Mouse (Mus musculus) ES-Bruce4 (cell line): ENCODE measurements around the gene Fpgs. TPM values are rescaled to one million over a fixed set of nuclear protein-coding genes. Genes with fewer than 3 reads are reported as not detected.

Source experiments
- H3K27ac ChIP-seq: 2 replicates; pipeline ENCODE4 v1.5.1; 2012; ENCODE audit warnings: low read length, inconsistent platforms; ENCODE audit not compliant: insufficient read depth
- H3K27me3 ChIP-seq: 2 replicates; pipeline ENCODE4 v1.6.1; 2012; ENCODE audit warnings: mild to moderate bottlenecking, low read length, inconsistent platforms; ENCODE audit not compliant: control insufficient read depth, poor library complexity, insufficient read depth, severe bottlenecking
- H3K36me3 ChIP-seq: 2 replicates; pipeline ENCODE4 v1.6.1; 2012; ENCODE audit warnings: inconsistent platforms, mild to moderate bottlenecking, low read length, moderate library complexity; ENCODE audit not compliant: control insufficient read depth, poor library complexity, insufficient read depth, severe bottlenecking
- H3K4me1 ChIP-seq: one replicate; pipeline ENCODE4 v1.8.1; 2011; ENCODE audit warnings: low read length; ENCODE audit not compliant: control insufficient read depth, insufficient read depth
- H3K4me3 ChIP-seq: 2 replicates; pipeline ENCODE4 v1.5.1; 2011; ENCODE audit warnings: low read depth, mild to moderate bottlenecking, low read length
- H3K9ac ChIP-seq: 2 replicates; pipeline ENCODE4 v1.6.1; 2012; ENCODE audit warnings: low read depth, mild to moderate bottlenecking, inconsistent platforms; ENCODE audit not compliant: poor library complexity, severe bottlenecking
- H3K9me3 ChIP-seq: replicated peaks from 2 replicates; pipeline ENCODE4 v1.6.1; 2012; ENCODE audit warnings: mild to moderate bottlenecking, low read length, inconsistent platforms; ENCODE audit not compliant: control insufficient read depth, poor library complexity, insufficient read depth, severe bottlenecking
- CTCF ChIP-seq: IDR thresholded peaks from one replicate; pipeline ENCODE4 v1.8.1; 2011; ENCODE audit warnings: low read depth, low read length
- EP300 ChIP-seq: IDR thresholded peaks from 2 replicates; pipeline ENCODE4 v1.6.1; 2011; ENCODE audit warnings: low read depth, low read length; ENCODE audit not compliant: insufficient read depth
- POLR2A ChIP-seq: IDR thresholded peaks from one replicate; pipeline ENCODE4 v1.8.1; 2011; ENCODE audit warnings: low read length; ENCODE audit not compliant: insufficient read depth
- polyA plus RNA-seq: library from polyadenylated mRNA; stranded (reverse); fragments of >200 nt; gene quantifications from 2 replicates; pipeline ENCODE4 v1.2.4, GENCODE M21; 2011; ENCODE audit warnings: low read depth; ENCODE audit not compliant: missing spikeins, insufficient read depth, insufficient read length

The Fpgs gene
- polyA plus RNA-seq, 1 experiment = 45.7 TPM

DNA sequence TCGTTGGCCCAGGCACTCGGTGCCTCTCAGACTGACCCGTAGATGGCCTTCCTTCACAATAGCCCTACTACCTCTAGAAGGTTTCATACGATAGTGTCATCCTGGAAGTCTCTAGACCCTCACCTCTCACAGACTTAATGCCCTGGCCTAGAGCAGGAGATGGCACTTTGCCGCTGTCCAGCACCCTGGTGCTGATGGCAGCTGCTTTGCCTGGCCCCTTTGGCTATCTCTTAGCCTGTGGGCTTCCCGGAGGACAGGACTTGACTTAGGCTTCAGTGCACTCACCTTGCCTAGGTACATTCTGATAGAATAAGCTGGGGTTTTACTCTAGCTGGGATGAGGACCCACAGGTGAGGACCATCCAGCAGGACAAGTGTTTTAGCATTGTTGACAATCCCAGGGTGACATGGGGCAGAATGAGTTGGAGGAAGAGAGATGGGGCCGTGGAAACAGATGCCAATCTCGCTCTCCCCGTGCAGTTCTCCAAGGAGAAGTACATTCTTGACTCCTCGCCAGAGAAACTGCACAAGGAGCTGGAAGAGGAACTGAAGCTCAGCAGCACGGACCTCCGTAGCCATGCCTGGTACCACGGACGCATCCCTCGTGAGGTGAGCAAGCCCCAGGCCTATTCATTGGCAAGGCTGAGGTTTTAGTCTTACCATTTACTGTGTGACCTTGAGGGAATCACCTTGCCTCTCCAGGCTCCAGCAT, 40.5 kb upstream of the Fpgs start:
- Histone ChIP-seq H3K9ac (no peak overlapping the region), H3K36me3 (no peaks in the 10 kb centered on the region), H3K27me3 (no peaks in the 10 kb centered on the region)

DNA sequence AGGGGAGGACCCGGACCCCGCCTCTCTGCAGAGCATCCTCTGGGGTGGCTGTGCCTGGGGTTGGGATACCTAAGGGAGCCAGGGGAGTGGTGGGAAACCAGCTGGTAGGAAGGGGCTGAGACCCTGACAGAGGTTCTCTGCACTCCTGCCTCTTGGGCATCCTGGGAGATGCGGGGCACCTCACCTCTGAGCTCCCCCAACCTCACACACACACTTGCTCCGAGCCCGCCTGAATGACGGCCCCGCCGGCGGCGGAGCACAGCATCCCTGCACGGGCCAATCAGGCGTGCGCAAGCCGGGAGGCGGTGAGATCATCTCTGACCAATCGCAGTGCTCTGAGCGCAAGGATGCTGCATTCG, 38.2 kb upstream of the Fpgs start:
- H3K36me3 ChIP-seq = no peaks in the 10 kb centered on the region
- H3K27ac ChIP-seq = no peak overlapping the region
- peak overlapping the region; percentile 57 for H3K4me3 ChIP-seq
- no peaks in the 10 kb centered on the region for H3K4me1 ChIP-seq
- H3K9me3 ChIP-seq = no peaks in the 10 kb centered on the region
- no peaks in the 10 kb centered on the region for H3K27me3 ChIP-seq
- TF ChIP-seq CTCF (no peak), EP300 (no peak), POLR2A (no peak)
- no peak overlapping the region for H3K9ac ChIP-seq

More for the DNA sequence above, 40.5 kb upstream of the Fpgs start:
- H3K9me3 ChIP-seq = no peaks in the 10 kb centered on the region
- no peaks in the 10 kb centered on the region for H3K4me1 ChIP-seq
- no peak overlapping the region for H3K4me3 ChIP-seq
- TF ChIP-seq POLR2A (no peak), EP300 (no peak), CTCF (no peak)
- no peak overlapping the region for H3K27ac ChIP-seq

DNA sequence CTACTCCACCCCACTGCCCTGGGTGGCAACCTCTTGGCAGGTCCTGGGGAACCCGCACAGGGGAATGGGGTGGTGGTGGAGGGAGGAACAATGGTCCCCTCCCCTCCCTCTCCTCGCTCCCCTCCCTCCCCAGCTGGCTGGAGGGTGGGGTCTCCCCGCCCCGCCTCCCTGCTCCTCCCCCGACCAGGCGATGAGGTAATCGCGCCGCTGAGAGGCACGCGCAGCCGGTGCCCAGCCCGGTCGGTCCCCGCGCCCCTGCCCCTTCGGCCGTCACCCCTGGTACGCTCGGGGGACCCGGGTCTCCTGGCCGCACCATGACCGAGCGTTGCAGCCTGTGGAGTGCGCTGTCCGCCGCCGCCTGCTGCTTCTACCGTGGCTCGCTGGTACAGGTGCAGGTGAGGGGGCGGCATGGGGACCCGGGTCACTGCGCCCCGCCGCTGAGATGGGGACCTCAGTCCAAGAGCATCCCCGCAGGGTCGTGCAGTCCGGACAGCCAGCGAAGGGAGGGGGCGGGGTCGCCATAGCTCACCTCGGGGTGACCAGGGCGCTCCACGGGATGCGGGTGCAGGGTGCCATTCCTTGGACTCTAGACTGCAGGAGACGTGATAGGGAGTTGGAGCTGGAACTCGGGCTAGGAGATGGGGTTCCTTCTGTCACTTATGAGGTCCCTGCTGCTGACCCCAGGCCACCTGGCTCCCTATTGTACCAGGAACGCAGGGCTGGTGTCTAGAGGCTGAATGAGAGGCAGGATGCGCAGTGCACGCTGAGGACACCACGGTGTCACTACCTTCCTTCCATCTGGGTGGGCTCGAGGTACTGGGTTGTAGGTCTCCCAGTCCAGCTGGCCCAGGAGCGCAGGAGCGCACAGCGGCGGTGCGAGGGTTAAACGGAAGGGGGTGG, 37.6 kb upstream of the Fpgs start:
- H3K27me3 ChIP-seq = no peaks in the 10 kb centered on the region
- peak overlapping the region; percentile 27 for H3K9ac ChIP-seq
- no peaks in the 10 kb centered on the region for H3K4me1 ChIP-seq
- peak overlapping the region; percentile 57 for H3K4me3 ChIP-seq
- TF ChIP-seq EP300 (no peak), POLR2A (no peak), CTCF (no peak)
- H3K27ac ChIP-seq = no peak overlapping the region
- H3K9me3 ChIP-seq = no peaks in the 10 kb centered on the region
- H3K36me3 ChIP-seq = no peaks in the 10 kb centered on the region

DNA sequence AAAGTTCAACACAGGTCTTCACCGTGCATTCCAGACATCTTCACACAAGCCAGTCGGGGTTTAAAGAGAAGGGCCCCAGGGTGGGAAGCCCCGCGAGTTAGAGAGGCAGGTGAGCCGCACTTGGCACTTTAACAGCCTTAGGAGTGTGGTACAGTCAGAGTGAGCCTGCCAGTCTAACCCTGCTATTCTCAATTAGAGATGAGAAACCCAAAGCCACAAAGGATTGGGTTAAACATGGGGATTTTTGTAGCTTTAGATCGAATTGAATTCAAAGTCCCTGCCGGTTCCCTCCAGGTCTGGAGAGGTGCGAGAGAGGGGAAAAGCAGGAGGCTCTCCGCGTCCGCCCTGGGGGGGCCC, 36.9 kb upstream of the Fpgs start, which contains the start of gene 6330409D20Rik:
Gene 6330409D20Rik (minus strand): TSS at position 101 of the 357 bp plus-strand sequence.
- Histone ChIP-seq H3K4me1 (no peaks in the 10 kb centered on the region), H3K9ac (peak within 1 kb of the TSS; percentile 27), H3K9me3 (no peaks in the 10 kb centered on the region), H3K4me3 (peak within 1 kb of the TSS; percentile 57), H3K27ac (no peak within 1 kb of the TSS), H3K27me3 (no peaks in the 10 kb centered on the region), H3K36me3 (no peaks in the 10 kb centered on the region)
- TF ChIP-seq CTCF (no peak), POLR2A (no peak), EP300 (no peak)

DNA sequence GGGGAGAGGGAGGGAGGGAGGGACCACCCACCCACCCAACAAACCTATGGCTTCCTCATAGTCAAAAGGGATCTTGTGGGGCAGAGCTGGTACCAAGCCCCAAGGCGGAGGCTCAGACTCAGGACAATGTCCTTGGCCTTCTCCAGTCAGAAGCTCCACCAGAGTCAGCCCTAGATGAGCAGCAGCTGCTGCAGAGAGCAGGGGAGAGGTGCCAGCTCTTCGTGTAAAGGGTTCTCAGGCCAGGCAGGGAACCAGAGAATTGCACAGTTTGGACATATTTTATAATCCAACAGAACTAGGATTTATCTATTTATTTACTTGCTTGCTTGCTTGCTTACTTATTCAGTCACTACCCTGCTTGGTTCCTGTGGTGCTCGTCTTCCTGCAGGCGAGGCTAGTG, 35.4 kb upstream of the Fpgs start:
- no peak overlapping the region for H3K9ac ChIP-seq
- TF ChIP-seq POLR2A = no peak
- no peak overlapping the region for H3K4me3 ChIP-seq
- no peaks in the 10 kb centered on the region for H3K36me3 ChIP-seq
- H3K27me3 ChIP-seq = no peaks in the 10 kb centered on the region
- H3K9me3 ChIP-seq = no peaks in the 10 kb centered on the region
- H3K4me1 ChIP-seq = no peaks in the 10 kb centered on the region
- H3K27ac ChIP-seq = no peak overlapping the region

DNA sequence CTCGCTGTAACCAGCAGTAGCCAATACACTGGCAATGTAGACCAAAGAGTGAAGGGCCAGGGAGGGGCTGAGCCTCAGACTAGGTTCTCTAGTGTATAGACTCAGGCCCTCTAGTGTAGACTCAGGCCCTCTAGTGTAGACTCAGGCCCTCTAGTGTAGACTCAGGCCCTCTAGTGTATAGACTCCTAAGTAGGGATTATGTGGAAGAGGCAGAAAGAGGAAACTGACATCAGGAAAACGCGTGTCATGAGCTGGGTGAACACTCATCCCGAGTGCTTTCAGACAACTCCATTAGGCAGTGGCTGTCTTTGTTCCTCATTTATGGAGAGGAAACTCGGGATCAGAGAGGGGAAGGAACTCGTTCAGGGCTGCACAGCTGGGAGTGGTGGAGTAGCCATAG, 33.1 kb upstream of the Fpgs start:
- Histone ChIP-seq H3K4me3 (no peak overlapping the region), H3K36me3 (no peaks in the 10 kb centered on the region), H3K27ac (no peak overlapping the region), H3K4me1 (no peaks in the 10 kb centered on the region), H3K9me3 (no peaks in the 10 kb centered on the region), H3K9ac (no peak overlapping the region), H3K27me3 (no peaks in the 10 kb centered on the region)
- TF ChIP-seq EP300 = no peak
- no peak for TF ChIP-seq CTCF
- no peak for TF ChIP-seq POLR2A
